Mouse (Mus musculus): ENCODE measurements around the gene Wdr91.

- TF ChIP-seq CTCF (IDR thresholded peaks at IDR 0.05; ENCODE audit: low read depth, low read length) (no peak), GATA1 (IDR thresholded peaks at IDR 0.05; ENCODE audit: borderline replicate concordance, low read length) (no peak), TAL1 (conservative IDR thresholded peaks at IDR 0.05; ENCODE audit: low read depth, low read length) (no peak)
These were observed 3.5 kb downstream of the Wdr91 start for GRCm38 (mm10) chr6:34907121-34907614.

All from G1E (cell line).